Comparison of ENCODE assay signal across 20 mouse cellular contexts in genomic region chr11:11687551-11688185, GRCm38 (mm10). TPM values are rescaled to one million over a fixed set of nuclear protein-coding genes. Genes with fewer than 3 reads are reported as not detected.
DNase-seq lines count a peak whose midpoint lies in the region; ATAC-seq and TF ChIP-seq lines count a peak whose summit lies in the region.
"Had no signal": no experiment of that assay in that cellular context is flagged by ENCODE, and none has a peak within 500 bp of the region (broad histone marks: within the 10 kb centered on the region; RNA-seq: fewer than 3 reads in every experiment).

No protein-coding gene starts in this region.

- peaks cover 14% of the 10 kb centered on the region for H3K27me3 ChIP-seq in liver, adult 2 months (ENCODE audit: control insufficient read depth, insufficient read depth, low read length)
- peaks cover 14% of the 10 kb centered on the region for H3K27me3 ChIP-seq in liver, embryonic 13.5 days
- peaks cover 38% of the 10 kb centered on the region for H3K27me3 ChIP-seq in forebrain, embryonic 12.5 days

- no peaks in the 10 kb centered on the region for H3K9me3 ChIP-seq in liver, embryonic 13.5 days (replicated peaks)
- no peaks in the 10 kb centered on the region for H3K9me3 ChIP-seq in forebrain, embryonic 12.5 days
- H3K9me3 ChIP-seq: embryonic facial prominence, embryonic 13.5 days; forebrain, embryonic 13.5 days; hindbrain, embryonic 15.5 days; limb, embryonic 12.5 days; neural tube, embryonic 12.5 days had no signal

- ATAC-seq in liver, embryonic 13.5 days (ENCODE audit: low read depth): no peak
- no peak for ATAC-seq in forebrain, embryonic 12.5 days (ENCODE audit: low FRiP score)
- ATAC-seq: forebrain, embryonic 13.5 days; midbrain, embryonic 16.5 days had no signal

- DNase-seq in liver, adult 2 months (ENCODE audit: extremely low read depth, low read depth, low spot score): no peak
- DNase-seq in liver: no peak
- DNase-seq in 416B (ENCODE audit: low read depth): peak; percentile 52
- peak; percentile 83 for DNase-seq in A20 (ENCODE audit: low read depth, low spot score)
- DNase-seq in liver, embryonic 13.5 days: no peak
- DNase-seq in adrenal gland, adult 18-20 months (ENCODE audit: low spot score in 2 of 2): no peak
- DNase-seq: adrenal gland, postnatal 14 days; gastrocnemius, postnatal 14 days; heart, postnatal 10 days; kidney, adult 18-20 months; kidney, postnatal 36 days; layer of hippocampus, postnatal 36 days; lung, postnatal 4 days had no signal

- WGBS in liver, adult 2 months: 87% methylated on average over 8 of the region's 8 CpGs
- 40% methylated on average over 8 of the region's 8 CpGs for WGBS in liver, embryonic 13.5 days (ENCODE audit: insufficient replicate concordance)
- 93% methylated on average over 8 of the region's 8 CpGs for WGBS in forebrain, embryonic 12.5 days

- H3K36me3 ChIP-seq in liver, adult 2 months (ENCODE audit: control insufficient read depth, insufficient read depth, low read length): no peaks in the 10 kb centered on the region
- H3K36me3 ChIP-seq in liver, embryonic 13.5 days: no peaks in the 10 kb centered on the region
- H3K36me3 ChIP-seq in forebrain, embryonic 12.5 days (replicated peaks): no peaks in the 10 kb centered on the region
- H3K36me3 ChIP-seq: embryonic facial prominence, embryonic 13.5 days; hindbrain, embryonic 15.5 days; limb, embryonic 12.5 days; neural tube, embryonic 12.5 days had no signal

- peak overlapping the region; percentile 68 for H3K4me2 ChIP-seq in liver, embryonic 13.5 days
- no peak overlapping the region for H3K4me2 ChIP-seq in forebrain, embryonic 12.5 days
- H3K4me2 ChIP-seq: embryonic facial prominence, embryonic 13.5 days; hindbrain, embryonic 15.5 days; limb, embryonic 12.5 days had no signal

- H3K27ac ChIP-seq in liver, adult 2 months (replicated peaks; ENCODE audit: insufficient read depth, low read depth, low read length): no peak overlapping the region
- peak overlapping the region; percentile 91 for H3K27ac ChIP-seq in liver, embryonic 13.5 days
- H3K27ac ChIP-seq in forebrain, embryonic 12.5 days: no peak overlapping the region
- H3K27ac ChIP-seq: embryonic facial prominence, embryonic 13.5 days; forebrain, embryonic 13.5 days; hindbrain, embryonic 15.5 days; limb, embryonic 12.5 days; neural tube, embryonic 12.5 days had no signal

- no peaks in the 10 kb centered on the region for H3K79me2 ChIP-seq in liver, adult 2 months (ENCODE audit: control insufficient read depth, insufficient read depth, low read length)

- H3K9ac ChIP-seq in liver, adult 2 months (ENCODE audit: low read depth, low read length): no peak overlapping the region
- peak overlapping the region; percentile 77 for H3K9ac ChIP-seq in liver, embryonic 13.5 days
- no peak overlapping the region for H3K9ac ChIP-seq in forebrain, embryonic 12.5 days
- H3K9ac ChIP-seq: embryonic facial prominence, embryonic 13.5 days; forebrain, embryonic 13.5 days; hindbrain, embryonic 15.5 days; limb, embryonic 12.5 days; neural tube, embryonic 12.5 days had no signal

- H3K4me3 ChIP-seq in liver, adult 2 months (ENCODE audit: insufficient read depth, low read depth, low read length): peak overlapping the region; percentile 35; the same call in 1 of the 2 replicates
- H3K4me3 ChIP-seq in liver, embryonic 13.5 days (replicated peaks): peak overlapping the region; percentile 86
- no peak overlapping the region for H3K4me3 ChIP-seq in forebrain, embryonic 12.5 days (replicated peaks)
- H3K4me3 ChIP-seq: embryonic facial prominence, embryonic 13.5 days; forebrain, embryonic 13.5 days; limb, embryonic 12.5 days; neural tube, embryonic 12.5 days had no signal

- no peaks in the 10 kb centered on the region for H3K4me1 ChIP-seq in liver, adult 2 months (ENCODE audit: control insufficient read depth, insufficient read depth, low read length)
- H3K4me1 ChIP-seq in liver, embryonic 13.5 days (replicated peaks): peaks cover 64% of the 10 kb centered on the region
- H3K4me1 ChIP-seq in forebrain, embryonic 12.5 days: peaks cover 20% of the 10 kb centered on the region

- TF ChIP-seq CTCF in liver, adult 2 months (IDR thresholded peaks at IDR 0.05; ENCODE audit: low read depth, low read length): no peak

- TF ChIP-seq POLR2A in liver, adult 2 months (IDR thresholded peaks at IDR 0.05; ENCODE audit: extremely low read depth, insufficient read depth, low read length): no peak

RNA-seq across cellular contexts. Expression of gene Ikzf1, which starts 2.9 kb away (rescaled TPM):
- 1.2 and 1.9 TPM in 2 replicates for total RNA-seq in liver, adult 2 months (2014; rRNA removed)
- polyA plus RNA-seq in liver, adult 2 months (2012; rRNA removed): 3.3 and 3.5 TPM in 2 replicates
- polyA plus RNA-seq in liver, embryonic 13.5 days (2015; fragmentation: Nextera tagmentation; extraction: Ambion mirVana): 28.3 and 44.6 TPM in 2 replicates
- 0.91 and 0.98 TPM in 2 replicates for polyA plus RNA-seq in forebrain, embryonic 12.5 days (2016; fragmentation: Nextera tagmentation; extraction: Ambion mirVana)
- 1 to 10 TPM; 2.6 to 3.9 TPM for total RNA-seq in adrenal gland, adult 18-20 months (2021)

Comparison
In these comparisons a context has a peak if more than half of its experiments do, and no peak if none do; other contexts are left out.
1. DNase-seq: peak in 416B (single experiment) and A20 (single experiment); none in liver, adult 2 months (single experiment), liver (single experiment), liver, embryonic 13.5 days (single experiment) and adrenal gland, adult 18-20 months (0 of 2).